Mouse (Mus musculus) E14TG2a.4 (cell line): ENCODE data around the gene Mapk9.

ENCODE experiments used
- CTCF ChIP-seq: conservative IDR thresholded peaks from 2 replicates; pipeline ENCODE4 v1.5.1; 2014; ENCODE audit warnings: low read length
- NANOG ChIP-seq: IDR thresholded peaks from 2 replicates; pipeline ENCODE4 v1.6.1; 2014; ENCODE audit warnings: borderline replicate concordance, low read length, mixed read lengths
- POU5F1 ChIP-seq: IDR thresholded peaks from 2 replicates; pipeline ENCODE4 v1.6.1; 2014; ENCODE audit warnings: low read length, borderline replicate concordance

DNA sequence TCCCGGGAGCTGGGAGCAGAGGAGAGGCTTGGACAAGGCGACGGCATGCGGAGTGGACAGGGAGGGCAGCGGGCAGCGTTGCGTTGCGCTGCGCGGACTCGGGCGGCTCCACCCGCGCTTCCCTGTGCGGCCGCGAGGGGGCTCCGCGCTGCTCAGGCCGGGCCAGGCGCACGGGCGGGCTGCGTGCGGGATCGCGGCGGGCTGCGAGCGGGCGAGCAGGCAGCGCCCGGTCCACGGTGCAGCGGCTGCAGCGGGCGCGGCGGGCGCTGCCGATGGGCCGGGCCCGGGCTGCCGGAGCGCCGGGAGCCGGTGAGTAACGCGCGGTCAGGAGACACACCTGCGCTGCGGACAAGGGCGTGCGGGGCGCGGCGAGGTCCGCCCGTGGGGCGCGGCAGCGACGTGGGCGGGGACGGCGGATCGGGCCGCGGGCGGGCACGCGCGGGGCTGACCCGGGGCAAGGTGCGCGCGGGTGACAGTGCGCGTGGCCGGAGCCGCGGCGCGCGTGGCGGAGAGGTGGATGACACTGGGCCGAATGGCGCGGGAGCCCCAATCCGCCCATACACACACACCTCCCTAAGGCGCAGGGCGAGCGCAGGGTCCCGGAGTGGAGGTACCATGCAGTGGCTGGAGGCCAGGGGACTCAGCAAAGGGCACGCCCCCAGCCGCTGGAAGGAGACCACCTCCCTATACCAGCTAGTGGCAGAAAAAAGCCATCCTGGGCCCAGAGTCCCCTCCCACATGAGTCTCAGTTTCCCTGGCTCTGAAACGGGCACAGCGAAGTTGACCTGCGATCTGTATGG, 55.3 kb downstream of the Mapk9 start, which contains the start of gene Rasgef1c:
- TF ChIP-seq CTCF (no peak), NANOG (no peak), POU5F1 (no peak)
